Mouse (Mus musculus) kidney, postnatal 0 days (tissue): ENCODE measurements around the gene Syce2. TPM values are rescaled to one million over a fixed set of nuclear protein-coding genes. Genes with fewer than 3 reads are reported as not detected.
A peak's percentile ranks its signal among the peaks of the same experiment; 100 is the strongest.

Experiments
- ATAC-seq: fragments of 200-750 bp; cut with Nextera tagmentation; replicated peaks from 2 replicates; pipeline ENCODE4 v1.8.0; 2017; ENCODE audit warnings: low read depth, moderate number of reproducible peaks, moderate TSS enrichment, moderate library complexity; ENCODE audit not compliant: low FRiP score
- DNase-seq: peaks from one replicate; pipeline ENCODE4 v3.0.0-alpha.2; 2016; ENCODE audit warnings: low spot score
- H3K27ac ChIP-seq: fragments of 300-500 bp; sonication (generic); 2 replicates; pipeline ENCODE4 v1.5.1; 2014; ENCODE audit warnings: mild to moderate bottlenecking
- H3K27me3 ChIP-seq: fragments of 300-500 bp; sonication (generic); 2 replicates; pipeline ENCODE4 v1.6.1; 2014; ENCODE audit warnings: low read length, mixed read lengths; ENCODE audit not compliant: insufficient read depth
- H3K36me3 ChIP-seq: fragments of 300-500 bp; sonication (generic); 2 replicates; pipeline ENCODE4 v1.6.1; 2014; ENCODE audit warnings: low read length, mixed read lengths; ENCODE audit not compliant: insufficient read depth
- H3K4me1 ChIP-seq: fragments of 300-500 bp; sonication (generic); replicated peaks from 2 replicates; pipeline ENCODE4 v1.6.1; 2014; ENCODE audit warnings: antibody characterized with exemption, low read length, mixed read lengths; ENCODE audit not compliant: insufficient read depth
- H3K4me2 ChIP-seq: fragments of 300-500 bp; sonication (generic); 2 replicates; pipeline ENCODE4 v1.6.1; 2014; ENCODE audit warnings: mild to moderate bottlenecking, low read length, moderate library complexity, mixed read lengths
- H3K4me3 ChIP-seq: fragments of 300-500 bp; sonication (generic); replicated peaks from 2 replicates; pipeline ENCODE4 v1.5.1; 2014; ENCODE audit warnings: low read depth, low read length
- H3K9ac ChIP-seq: fragments of 300-500 bp; sonication (generic); 2 replicates; pipeline ENCODE4 v1.6.1; 2014; ENCODE audit warnings: low read depth, low read length
- H3K9me3 ChIP-seq: fragments of 300-500 bp; sonication (generic); replicated peaks from 2 replicates; pipeline ENCODE4 v1.6.1; 2016; ENCODE audit warnings: low read length, inconsistent platforms, mixed read lengths
- CTCF ChIP-seq: IDR thresholded peaks from 2 replicates; pipeline ENCODE4 v1.5.1; 2016; ENCODE audit warnings: antibody characterized with exemption, low read depth, mild to moderate bottlenecking, moderate library complexity
- WGBS: fragments of 180-500 bp; shearing (Covaris S2); extraction: QIAGEN DNeasy Blood & Tissue Kit; methylation state at CpG from one replicate; pipeline ENCODE4 v1.1.7; 2014; 5-methylcytosine and 5-hydroxymethylcytosine counted together
- polyA plus RNA-seq: library from polyadenylated mRNA; unstranded; fragments of >200 nt; fragmentation: Nextera tagmentation; extraction: Ambion mirVana; gene quantifications from 2 replicates; pipeline ENCODE4 v1.2.1, GENCODE M21; 2015

Syce2 gene
- polyA plus RNA-seq, 1 experiment from 2014 or later = 43.0 TPM

- peak overlapping the region; percentile 77 for H3K4me2 ChIP-seq
- peak overlapping the region; percentile 70 for H3K9ac ChIP-seq
- no peak for DNase-seq
- H3K36me3 ChIP-seq = peaks cover 21% of the 10 kb centered on the region
- peak overlapping the region; percentile 58; the same call in 1 of the 2 replicates for H3K4me3 ChIP-seq
- no peak for TF ChIP-seq CTCF
- no peak for ATAC-seq
- WGBS = 38% methylated on average over 6 of the region's 6 CpGs
- peaks cover 5% of the 10 kb centered on the region for H3K4me1 ChIP-seq
- H3K27ac ChIP-seq = peak overlapping the region; percentile 73
- no peaks in the 10 kb centered on the region for H3K9me3 ChIP-seq
- H3K27me3 ChIP-seq = no peaks in the 10 kb centered on the region
Observed at GRCm38 (mm10) chr8:84847684-84848435, 24.1 kb upstream of the Syce2 start.

DNA sequence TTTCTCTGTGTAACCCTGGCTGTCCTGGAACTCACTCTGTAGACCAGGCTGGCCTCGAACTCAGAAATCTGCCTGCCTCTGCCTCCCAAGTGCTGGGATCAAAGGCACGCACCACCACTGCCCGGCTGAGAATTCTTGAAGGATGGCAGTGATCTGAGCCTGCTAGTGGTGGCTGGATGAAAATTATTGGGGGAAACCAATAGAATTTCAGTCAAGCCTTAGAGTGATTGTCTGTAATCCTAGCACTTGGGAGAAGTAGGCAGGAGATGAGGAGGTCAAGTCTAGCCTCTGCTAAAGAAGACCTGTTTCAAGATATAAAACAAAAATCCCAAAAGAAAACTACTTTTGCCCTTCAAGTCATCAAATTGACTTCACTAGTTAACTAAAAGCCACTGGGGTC lies 15.5 kb upstream of the Syce2 start:
- Histone ChIP-seq H3K36me3 (0 out of 2 replicates have a peak, but pooled peaks cover 7% of the 10 kb centered on the region), H3K27me3 (no peaks in the 10 kb centered on the region), H3K27ac (no peak overlapping the region), H3K4me3 (no peak overlapping the region), H3K4me1 (0 out of 2 replicates have a peak, but pooled peaks cover 6% of the 10 kb centered on the region), H3K9ac (no peak overlapping the region), H3K9me3 (no peaks in the 10 kb centered on the region), H3K4me2 (no peak overlapping the region)
- WGBS = 89% methylated on average over 3 of the region's 3 CpGs
- TF ChIP-seq CTCF = no peak
- ATAC-seq (peak; percentile 10; the same call in 1 of the 2 replicates), DNase-seq (no peak)

DNA sequence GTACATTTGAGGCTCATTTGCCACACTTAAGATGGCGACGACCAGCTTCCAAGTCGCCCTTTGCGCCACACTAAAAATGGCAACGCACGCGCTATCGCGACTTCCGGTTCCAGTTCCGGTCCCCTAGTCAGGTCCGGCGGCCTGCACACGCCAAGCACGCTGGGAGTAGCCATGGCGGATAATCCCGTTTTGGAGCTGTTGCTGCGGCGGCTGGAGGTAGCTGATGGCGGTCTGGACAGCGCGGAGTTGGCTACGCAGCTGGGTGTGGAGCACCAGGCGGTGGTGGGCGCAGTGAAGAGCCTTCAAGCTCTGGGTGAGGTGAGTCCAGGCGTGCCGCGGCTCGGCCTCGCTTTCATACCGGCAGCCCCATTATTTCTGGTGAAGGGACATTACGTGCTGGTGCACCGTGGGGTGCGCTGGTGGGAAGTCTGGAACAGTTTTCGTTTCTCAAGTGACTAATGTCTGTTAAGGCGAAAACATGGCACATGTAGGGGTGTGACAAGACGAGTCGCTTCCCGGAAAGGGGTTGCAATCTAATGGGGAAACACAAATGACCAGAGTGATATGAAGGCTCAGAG lies 15.0 kb upstream of the Syce2 start, which contains the start of gene Farsa:
TSS of gene Farsa (plus strand) at position 126 of the 578 bp plus-strand sequence.
- Histone ChIP-seq H3K36me3 (0 out of 2 replicates have a peak, but pooled peaks cover 12% of the 10 kb centered on the region), H3K9me3 (no peaks in the 10 kb centered on the region), H3K4me1 (0 out of 2 replicates have a peak, but pooled peaks cover 6% of the 10 kb centered on the region), H3K4me2 (peak within 1 kb of the TSS; percentile 84), H3K9ac (peak within 1 kb of the TSS; percentile 91), H3K4me3 (peak within 1 kb of the TSS; percentile 84), H3K27ac (peak within 1 kb of the TSS; percentile 82), H3K27me3 (no peaks in the 10 kb centered on the region)
- no peak for TF ChIP-seq CTCF
- DNase-seq (peak; percentile 94), ATAC-seq (peak; percentile 89)
- under 1% methylated on average over 39 of the region's 39 CpGs for WGBS

- peak; percentile 62 for ATAC-seq
- 2% methylated on average over 54 of the region's 54 CpGs for WGBS
- DNase-seq = peak; percentile 29
- H3K27me3 ChIP-seq = no peaks in the 10 kb centered on the region
- peak overlapping the region; percentile 59 for H3K9ac ChIP-seq
- peaks cover 9% of the 10 kb centered on the region for H3K4me1 ChIP-seq
- peaks cover 23% of the 10 kb centered on the region for H3K36me3 ChIP-seq
- peak overlapping the region; percentile 94 for H3K4me2 ChIP-seq
- no peak for TF ChIP-seq CTCF
- H3K9me3 ChIP-seq = no peaks in the 10 kb centered on the region
- H3K27ac ChIP-seq = no peak overlapping the region
- H3K4me3 ChIP-seq = peak overlapping the region; percentile 51
Observed at GRCm38 (mm10) chr8:84872309-84872965, 526 bp downstream of the Syce2 start.

DNA sequence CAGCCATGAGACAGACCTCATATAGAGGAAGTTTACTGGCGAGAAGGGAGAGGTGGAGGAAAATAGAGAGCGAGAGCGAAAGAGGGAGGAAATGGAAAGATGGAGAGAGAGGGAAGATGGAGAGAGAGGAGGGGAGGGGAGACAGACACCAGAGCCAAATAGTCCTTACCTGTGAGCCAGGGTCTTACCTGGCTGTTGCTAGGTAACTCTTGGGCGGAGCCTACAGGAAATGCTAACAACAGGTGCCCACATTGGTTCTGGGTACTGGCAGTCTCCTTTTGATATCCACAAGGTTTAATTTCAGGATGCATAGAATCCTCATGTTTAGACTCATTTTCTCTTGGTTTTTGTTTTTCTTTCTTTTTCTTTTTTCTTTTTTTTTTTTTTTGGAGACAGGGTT lies 1.1 kb downstream of the Syce2 start:
- peak overlapping the region; percentile 51; the same call in 1 of the 2 replicates for H3K4me3 ChIP-seq
- no peaks in the 10 kb centered on the region for H3K9me3 ChIP-seq
- WGBS = 73% methylated on average over 4 of the region's 4 CpGs
- DNase-seq (no peak), ATAC-seq (no peak)
- no peak overlapping the region for H3K9ac ChIP-seq
- peak overlapping the region; percentile 94 for H3K4me2 ChIP-seq
- TF ChIP-seq CTCF = no peak
- H3K4me1 ChIP-seq = peaks cover 9% of the 10 kb centered on the region
- H3K27me3 ChIP-seq = no peaks in the 10 kb centered on the region
- H3K36me3 ChIP-seq = peaks cover 17% of the 10 kb centered on the region
- H3K27ac ChIP-seq = no peak overlapping the region

GRCm38 (mm10) chr8:84874339-84874738 lies 2.4 kb downstream of the Syce2 start:
- Histone ChIP-seq H3K4me3 (no peak overlapping the region), H3K4me1 (peaks cover 9% of the 10 kb centered on the region), H3K27ac (no peak overlapping the region), H3K36me3 (0 out of 2 replicates have a peak, but pooled peaks cover 4% of the 10 kb centered on the region), H3K4me2 (no peak overlapping the region), H3K9me3 (no peaks in the 10 kb centered on the region), H3K9ac (no peak overlapping the region), H3K27me3 (no peaks in the 10 kb centered on the region)
- ATAC-seq = no peak
- no peak for DNase-seq
- WGBS = 89% methylated on average over 3 of the region's 3 CpGs
- TF ChIP-seq CTCF = no peak
